Mouse (Mus musculus) heart, embryonic 11.5 days (tissue): ENCODE results near the gene Kcna7. TPM values are rescaled to one million over a fixed set of nuclear protein-coding genes. Genes with fewer than 3 reads are reported as not detected.
A peak's percentile ranks its signal among the peaks of the same experiment; 100 is the strongest.
"Not testable (repeated sequence)": the region's sequence is repeated elsewhere in the genome, so short reads cannot be mapped to it uniquely, and the experiment has no call there.

Experiments used
- ATAC-seq: fragments of 200-750 bp; cut with Nextera tagmentation; replicated peaks from 2 replicates; pipeline ENCODE4 v1.8.0; 2017; ENCODE audit warnings: moderate library complexity; ENCODE audit not compliant: insufficient number of reproducible peaks, low FRiP score, low TSS enrichment
- H3K27ac ChIP-seq: fragments of 300-500 bp; sonication (generic); 2 replicates; pipeline ENCODE4 v1.5.1; 2014; ENCODE audit warnings: mild to moderate bottlenecking, low read depth, low read length
- H3K27me3 ChIP-seq: fragments of 300-500 bp; sonication (generic); 2 replicates; pipeline ENCODE4 v1.6.1; 2014; ENCODE audit warnings: mild to moderate bottlenecking, low read length, mixed read lengths; ENCODE audit not compliant: control insufficient read depth, insufficient read depth
- H3K36me3 ChIP-seq: fragments of 300-500 bp; sonication (generic); 2 replicates; pipeline ENCODE4 v1.6.1; 2014; ENCODE audit warnings: mild to moderate bottlenecking, low read length, moderate library complexity, mixed read lengths; ENCODE audit not compliant: control insufficient read depth, insufficient read depth
- H3K4me1 ChIP-seq: fragments of 300-500 bp; sonication (generic); 2 replicates; pipeline ENCODE4 v1.6.1; 2014; ENCODE audit warnings: low read length; ENCODE audit not compliant: control insufficient read depth, insufficient read depth
- H3K4me2 ChIP-seq: fragments of 300-500 bp; sonication (generic); 2 replicates; pipeline ENCODE4 v1.6.1; 2014; ENCODE audit warnings: mild to moderate bottlenecking, moderate library complexity
- H3K4me3 ChIP-seq: fragments of 300-500 bp; sonication (generic); 2 replicates; pipeline ENCODE4 v1.5.1; 2014; ENCODE audit warnings: low read depth, low read length
- H3K9ac ChIP-seq: fragments of 300-500 bp; sonication (generic); 2 replicates; pipeline ENCODE4 v1.6.1; 2014; ENCODE audit warnings: mild to moderate bottlenecking, low read depth, low read length, moderate library complexity
- H3K9me3 ChIP-seq: fragments of 300-500 bp; sonication (generic); replicated peaks from 2 replicates; pipeline ENCODE4 v1.6.1; 2016; ENCODE audit warnings: low read length; ENCODE audit not compliant: control insufficient read depth
- WGBS: fragments of 180-500 bp; shearing (Covaris S2); extraction: QIAGEN DNeasy Blood & Tissue Kit; methylation state at CpG from one replicate; pipeline ENCODE4 v1.1.7; 2014; ENCODE audit not compliant: insufficient replicate concordance; 5-methylcytosine and 5-hydroxymethylcytosine counted together
- polyA plus RNA-seq: library from polyadenylated mRNA; unstranded; fragments of >200 nt; fragmentation: Nextera tagmentation; extraction: Ambion mirVana; gene quantifications from 2 replicates; pipeline ENCODE4 v1.2.1, GENCODE M21; 2014

Kcna7 gene
- polyA plus RNA-seq: 0.37 and 0.45 TPM in 2 replicates

GRCm38 (mm10) chr7:45405091-45406075 lies at the start of gene Kcna7:
Gene Kcna7, plus strand, starts transcription at chr7:45405653.
- no peak for ATAC-seq
- no peak within 1 kb of the TSS for H3K27ac ChIP-seq
- peaks cover 50% of the 10 kb centered on the region for H3K27me3 ChIP-seq

GRCm38 (mm10) chr7:45356087-45356486 lies 49.4 kb upstream of the Kcna7 start:
- Histone ChIP-seq H3K4me3 (no peak overlapping the region; the same call in 1 of the 2 replicates), H3K27me3 (peaks cover 38% of the 10 kb centered on the region), H3K4me2 (no peak overlapping the region), H3K36me3 (no peaks in the 10 kb centered on the region), H3K9me3 (no peaks in the 10 kb centered on the region), H3K27ac (no peak overlapping the region), H3K9ac (no peak overlapping the region), H3K4me1 (no peaks in the 10 kb centered on the region)
- WGBS: 45% methylated on average over 13 of the region's 13 CpGs
- no peak for ATAC-seq

More at GRCm38 (mm10) chr7:45405091-45406075, at the start of gene Kcna7:
- peak within 1 kb of the TSS; percentile 77 for H3K4me2 ChIP-seq
- peak within 1 kb of the TSS; percentile 62 for H3K9ac ChIP-seq
- H3K4me1 ChIP-seq: peaks cover 9% of the 10 kb centered on the region; the same call in 1 of the 2 replicates
- 14% methylated on average over 28 of the region's 28 CpGs for WGBS
- H3K4me3 ChIP-seq: peak within 1 kb of the TSS; percentile 49
- H3K9me3 ChIP-seq: no peaks in the 10 kb centered on the region
- no peaks in the 10 kb centered on the region for H3K36me3 ChIP-seq

DNA sequence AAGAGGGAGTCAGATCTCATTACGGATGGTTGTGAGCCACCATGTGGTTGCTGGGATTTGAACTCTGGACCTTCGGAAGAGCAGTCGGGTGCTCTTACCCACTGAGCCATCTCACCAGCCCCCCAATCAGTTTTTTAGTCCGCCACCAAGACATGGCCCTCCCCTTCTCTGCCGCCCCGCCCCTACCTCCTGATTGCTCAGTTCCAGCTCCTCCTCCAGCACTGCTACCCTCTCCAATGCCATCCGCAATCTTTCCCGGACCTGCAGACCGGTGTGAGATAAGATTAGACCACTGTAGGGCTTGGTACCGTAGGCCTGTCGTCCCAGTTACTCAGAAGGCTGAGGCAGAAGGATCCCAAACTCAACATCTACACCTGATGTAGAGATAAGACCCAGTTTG lies 46.4 kb upstream of the Kcna7 start:
- H3K9ac ChIP-seq, H3K27ac ChIP-seq, H3K4me3 ChIP-seq, H3K4me1 ChIP-seq, H3K36me3 ChIP-seq, H3K9me3 ChIP-seq, H3K4me2 ChIP-seq, ATAC-seq: not testable (repeated sequence)
- peaks cover 57% of the 10 kb centered on the region for H3K27me3 ChIP-seq
- 30% methylated on average over 8 of the region's 11 CpGs for WGBS

DNA sequence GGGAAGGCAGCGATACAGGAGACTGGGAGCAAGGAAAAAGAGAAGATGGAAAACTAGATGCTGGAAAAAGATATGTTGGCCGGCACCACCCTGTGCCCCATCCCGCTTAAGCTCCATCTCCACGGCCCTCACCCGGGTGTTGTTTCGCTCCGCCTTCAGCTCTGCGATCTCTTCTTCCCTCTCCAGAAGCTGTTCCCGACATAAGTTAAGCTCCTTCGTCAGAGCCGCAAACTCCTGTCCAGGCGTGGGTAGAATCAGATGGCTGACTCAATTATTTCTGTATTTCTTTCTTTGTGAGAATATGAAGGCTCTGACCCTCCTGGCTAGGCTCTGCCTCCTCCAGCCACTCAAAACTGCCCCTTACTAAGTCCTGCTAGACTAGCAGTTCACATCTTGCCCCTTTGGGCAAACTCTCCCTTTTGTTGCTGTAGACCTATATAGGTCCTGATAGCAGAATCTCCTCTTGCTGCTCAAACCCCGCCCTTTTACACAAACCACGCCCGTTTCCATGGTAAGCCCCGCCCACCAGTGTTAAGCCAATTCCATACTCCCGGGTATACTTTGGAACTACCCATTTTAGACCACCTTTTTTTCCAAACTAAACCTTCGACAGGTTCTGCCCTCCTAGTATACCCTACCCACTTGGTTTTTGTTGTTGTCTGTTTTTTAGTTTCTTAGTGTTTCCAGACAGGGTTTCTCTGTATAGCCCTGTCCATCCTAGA lies 44.9 kb upstream of the Kcna7 start:
- Histone ChIP-seq H3K9ac (no peak overlapping the region), H3K4me2 (no peak overlapping the region; the same call in 1 of the 2 replicates), H3K9me3 (no peaks in the 10 kb centered on the region), H3K4me1 (peaks cover 4% of the 10 kb centered on the region), H3K36me3 (no peaks in the 10 kb centered on the region), H3K27ac (no peak overlapping the region), H3K27me3 (peaks cover 66% of the 10 kb centered on the region), H3K4me3 (no peak overlapping the region; the same call in 1 of the 2 replicates)
- 38% methylated on average over 18 of the region's 18 CpGs for WGBS
- ATAC-seq: no peak

GRCm38 (mm10) chr7:45361243-45361804 lies 44.1 kb upstream of the Kcna7 start:
- peak; percentile 68 for ATAC-seq
- Histone ChIP-seq H3K36me3 (no peaks in the 10 kb centered on the region), H3K4me2 (peak overlapping the region; percentile 69), H3K4me1 (peaks cover 8% of the 10 kb centered on the region), H3K27me3 (peaks cover 69% of the 10 kb centered on the region), H3K9ac (no peak overlapping the region), H3K27ac (no peak overlapping the region), H3K9me3 (no peaks in the 10 kb centered on the region), H3K4me3 (peak overlapping the region; percentile 37)
- 2% methylated on average over 43 of the region's 43 CpGs for WGBS

DNA sequence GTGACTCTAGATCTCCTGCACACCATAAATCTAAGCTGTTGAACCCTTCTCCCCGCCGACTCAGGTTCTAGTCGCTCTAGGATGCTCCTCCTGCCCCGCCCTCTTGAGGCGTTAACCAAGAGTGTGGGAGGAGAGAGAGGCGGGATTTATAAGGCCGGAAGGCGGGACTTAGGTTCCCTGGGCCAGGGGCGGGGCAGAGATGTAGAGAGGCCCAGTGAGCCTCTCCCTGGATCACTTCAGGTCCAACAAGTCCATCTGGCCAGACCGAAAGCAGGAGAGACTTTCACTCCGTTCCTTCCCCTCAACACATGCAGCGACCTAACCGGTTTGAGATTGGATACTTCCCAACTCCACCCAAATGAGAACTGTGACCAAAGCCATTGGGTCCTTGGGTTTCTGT lies 42.7 kb upstream of the Kcna7 start:
- ATAC-seq: no peak
- Histone ChIP-seq H3K4me3 (no peak overlapping the region), H3K4me2 (no peak overlapping the region), H3K4me1 (peaks cover 15% of the 10 kb centered on the region), H3K27ac (no peak overlapping the region), H3K9me3 (no peaks in the 10 kb centered on the region), H3K9ac (no peak overlapping the region), H3K36me3 (no peaks in the 10 kb centered on the region), H3K27me3 (peaks cover 67% of the 10 kb centered on the region)
- WGBS: 6% methylated on average over 13 of the region's 13 CpGs

GRCm38 (mm10) chr7:45363983-45364382 lies 41.5 kb upstream of the Kcna7 start:
- Histone ChIP-seq H3K27ac (no peak overlapping the region), H3K4me2 (no peak overlapping the region), H3K4me1 (peaks cover 17% of the 10 kb centered on the region), H3K4me3 (no peak overlapping the region), H3K36me3 (no peaks in the 10 kb centered on the region), H3K9me3 (no peaks in the 10 kb centered on the region), H3K9ac (no peak overlapping the region), H3K27me3 (peaks cover 75% of the 10 kb centered on the region)
- no peak for ATAC-seq
- 72% methylated on average over 2 of the region's 2 CpGs for WGBS
